Mouse (Mus musculus) induced T-regulatory cell, adult 2 months (primary cell): Measurements from ENCODE around the gene Wbp1l.

Source experiments
- DNase-seq: peaks from one replicate; pipeline ENCODE4 v3.0.0-alpha.2; 2012; ENCODE audit warnings: low read depth

Gene Wbp1l

DNA sequence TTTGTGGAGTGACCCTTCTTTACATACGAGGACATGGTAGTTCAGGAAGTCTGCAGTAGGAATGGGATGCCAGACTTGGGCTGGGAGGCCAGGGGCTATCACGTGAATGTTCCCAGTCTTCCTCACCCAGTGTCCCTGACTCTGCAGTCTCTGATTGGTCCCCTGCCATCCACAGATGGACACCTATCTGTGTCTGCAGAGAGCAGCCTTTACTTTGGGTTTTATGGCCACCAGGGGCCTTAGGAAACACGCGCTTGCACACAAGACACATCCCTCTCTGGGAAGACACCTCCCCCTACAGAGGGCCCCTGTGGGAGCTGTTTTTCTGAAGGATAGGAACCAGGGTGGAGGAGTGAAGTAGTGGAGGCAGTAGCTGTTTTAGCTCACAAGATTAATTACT lies 62.6 kb downstream of the Wbp1l start:
- DNase-seq = no peak

DNA sequence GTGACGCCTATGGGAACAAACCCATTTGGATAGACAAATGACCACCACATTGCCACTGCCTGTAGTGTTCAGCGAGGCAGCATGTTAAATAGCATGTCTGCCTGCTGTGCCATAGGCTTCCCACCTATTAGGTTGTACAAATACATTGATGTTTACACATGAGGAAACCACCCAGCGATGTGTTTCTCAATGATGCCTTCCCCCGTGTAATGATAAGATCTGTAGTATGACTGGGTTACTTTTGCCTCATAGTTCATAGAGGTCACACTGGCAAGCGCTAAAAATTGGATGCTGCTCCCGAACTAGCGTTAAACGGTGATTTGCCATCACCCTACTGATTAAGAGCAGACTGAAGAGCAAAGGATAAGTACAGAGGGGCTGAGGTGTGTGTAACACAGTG lies 63.3 kb downstream of the Wbp1l start:
- DNase-seq = no peak

DNA sequence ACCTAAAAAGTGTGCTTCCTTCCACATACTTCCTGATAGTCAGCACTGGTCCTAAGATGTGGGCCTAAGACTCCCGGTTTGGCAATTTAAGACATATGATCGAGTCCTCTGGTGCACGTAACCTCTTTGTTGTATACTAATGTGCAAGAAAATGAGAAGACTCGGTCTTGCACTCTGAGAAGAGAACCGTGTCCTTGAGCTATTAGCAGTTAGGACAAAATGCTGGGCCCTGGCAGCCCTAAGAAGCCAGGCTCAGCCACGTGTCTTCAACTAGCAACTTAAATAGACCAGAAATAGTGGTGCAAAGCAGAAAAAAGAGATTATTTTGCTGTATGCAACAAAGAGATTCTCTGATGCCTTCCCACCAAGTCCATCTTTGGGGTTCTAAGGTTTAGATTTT lies 63.9 kb downstream of the Wbp1l start:
- no peak for DNase-seq

DNA sequence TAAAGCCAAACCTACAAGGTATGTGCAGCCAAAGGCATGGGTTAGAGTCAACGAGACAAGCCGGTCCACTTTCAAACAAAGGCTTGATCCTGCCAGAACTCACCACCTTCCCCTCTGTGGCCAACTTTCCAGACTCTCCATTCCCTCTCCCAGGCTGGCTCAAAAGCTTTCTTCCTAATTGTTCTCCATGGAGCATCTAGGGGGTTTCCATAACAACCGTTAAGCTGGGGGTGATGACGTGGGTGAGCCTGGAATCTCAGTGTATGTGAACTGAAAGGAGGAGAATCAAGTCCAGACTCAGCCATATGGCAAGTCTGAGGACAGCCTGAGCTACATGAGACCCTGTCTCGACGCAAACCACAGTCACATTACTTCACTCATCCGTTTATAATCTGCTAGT lies 66.6 kb downstream of the Wbp1l start:
- no peak for DNase-seq

DNA sequence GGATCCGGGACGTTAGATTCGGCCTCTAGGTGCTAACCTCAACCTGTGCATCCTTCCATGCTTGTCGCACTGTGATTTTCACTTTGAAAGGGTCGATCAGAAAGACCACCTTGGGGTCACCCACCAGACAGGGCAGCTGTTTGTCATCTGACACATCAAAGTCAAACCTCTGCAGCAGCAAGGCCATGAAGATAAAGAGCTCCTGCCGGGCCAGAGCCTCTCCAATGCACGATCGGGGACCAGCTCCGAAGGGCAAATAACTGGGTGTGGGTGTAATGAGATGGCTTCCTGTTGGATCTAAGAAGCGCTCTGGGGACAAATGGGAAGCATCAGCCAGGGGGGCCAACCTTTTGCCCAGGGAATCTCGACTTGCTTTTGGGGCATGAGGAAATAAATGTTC lies 68.4 kb downstream of the Wbp1l start:
- DNase-seq = no peak

DNA sequence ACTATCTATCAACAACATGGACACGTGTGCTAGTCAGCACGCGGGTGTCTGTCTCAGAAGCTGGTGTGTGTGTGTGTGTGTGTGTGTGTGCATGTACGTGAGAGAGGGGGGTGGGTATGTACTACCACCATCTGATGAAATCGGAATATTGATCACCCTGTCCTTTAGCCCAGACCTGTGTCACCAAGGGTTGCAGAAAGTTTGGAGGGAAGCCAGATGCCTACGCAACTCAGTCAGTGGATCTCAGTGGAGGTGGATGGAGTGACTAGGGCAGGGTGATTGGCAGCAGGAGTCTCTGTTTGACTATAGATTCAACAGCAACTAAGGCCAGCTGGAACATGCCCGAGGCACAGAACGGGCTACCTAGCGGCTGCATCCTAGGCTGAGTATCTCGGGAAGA lies 69.4 kb downstream of the Wbp1l start:
- DNase-seq = no peak

DNA sequence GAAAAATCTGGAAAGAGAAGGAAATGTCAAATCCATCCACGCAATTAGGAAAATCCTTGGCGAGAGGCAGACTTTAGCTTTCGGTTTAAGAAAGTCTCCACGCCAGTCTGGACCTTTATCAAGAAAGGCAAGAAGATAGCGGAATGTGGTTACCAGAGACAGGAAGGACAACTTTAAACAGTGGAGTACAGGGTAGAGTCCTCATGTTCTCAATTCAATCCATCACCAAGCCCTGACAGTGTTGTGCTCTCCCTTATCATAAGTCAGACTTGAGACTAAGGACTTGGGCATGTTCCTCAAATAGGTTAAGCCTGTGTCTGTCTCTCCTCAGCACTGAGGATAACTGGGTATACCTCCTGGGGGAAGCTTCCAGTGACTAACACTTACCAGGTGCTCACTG lies 70.9 kb downstream of the Wbp1l start:
- no peak for DNase-seq

DNA sequence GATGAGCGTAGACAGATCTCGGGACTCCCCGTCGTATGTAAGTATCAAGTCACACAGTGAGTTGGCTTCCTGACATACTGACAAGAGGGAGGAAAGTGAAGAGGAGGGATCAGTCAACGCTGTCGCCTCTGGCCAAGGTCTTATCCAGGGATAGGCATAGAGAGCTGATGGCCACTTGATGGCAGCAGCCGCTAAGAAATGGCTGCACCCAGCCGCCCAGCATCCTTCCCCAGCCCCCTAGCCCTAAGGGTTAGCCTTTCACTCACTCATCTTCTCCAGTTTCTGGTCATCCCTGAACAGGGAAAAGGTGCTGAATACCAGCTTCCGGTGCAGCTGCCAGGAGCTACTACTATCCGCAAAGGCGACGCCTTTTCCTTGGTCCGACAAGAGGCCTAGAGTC lies 71.8 kb downstream of the Wbp1l start:
- peak; percentile 55 for DNase-seq

DNA sequence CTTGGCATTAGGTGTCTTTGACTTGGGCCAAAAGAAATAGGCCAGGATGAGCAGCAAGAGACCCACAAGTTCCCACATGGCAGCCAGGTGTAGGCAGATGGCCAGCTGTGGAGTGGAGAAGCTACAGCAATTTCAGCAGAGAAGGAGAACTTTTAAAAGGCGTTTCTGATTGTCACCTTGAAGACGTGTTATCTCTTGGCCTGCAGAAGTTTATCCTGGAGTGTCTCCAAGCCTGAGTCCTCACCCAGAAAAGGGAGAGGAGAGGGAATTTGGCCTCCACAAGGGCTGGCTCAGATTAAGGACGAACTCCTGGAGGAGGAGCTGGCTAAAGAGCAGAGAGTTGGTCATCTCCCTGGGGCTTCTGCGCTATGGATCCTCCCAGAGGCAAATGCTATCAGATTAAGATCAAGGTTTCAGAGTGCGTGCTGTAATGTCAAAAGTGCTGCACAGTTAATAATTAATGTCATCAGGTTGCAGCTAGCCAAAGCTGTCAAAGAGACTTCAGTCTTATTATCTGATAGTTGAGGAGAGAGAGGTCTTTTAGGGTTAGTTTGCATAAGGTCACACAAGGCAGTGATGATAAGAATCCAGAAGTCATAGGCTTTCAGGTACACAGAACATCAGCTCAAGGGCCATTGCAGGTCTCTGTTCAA lies 74.0 kb downstream of the Wbp1l start, which contains the start of gene Cyp17a1:
TSS of gene Cyp17a1 (minus strand) at position 407 of the 653 bp plus-strand sequence.
- no peak for DNase-seq

DNA sequence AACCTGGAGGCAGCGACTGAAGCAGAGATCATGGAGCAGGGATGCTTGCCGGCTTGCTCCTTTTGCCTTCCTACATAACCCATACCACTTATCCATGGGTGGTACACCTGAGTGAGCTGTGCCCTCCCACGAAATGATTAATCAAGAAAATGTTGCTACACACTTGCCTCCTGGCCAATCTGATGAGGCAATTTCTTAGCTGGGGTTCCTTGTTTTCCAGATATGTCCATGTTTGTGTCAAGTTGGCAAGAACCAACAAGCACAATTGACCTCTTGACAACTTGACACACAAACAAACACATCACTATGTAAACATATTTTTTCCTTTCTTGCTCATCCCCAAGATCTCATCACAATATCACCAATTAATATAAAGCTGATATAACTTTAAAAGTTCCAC lies 76.8 kb downstream of the Wbp1l start:
- DNase-seq = no peak

DNA sequence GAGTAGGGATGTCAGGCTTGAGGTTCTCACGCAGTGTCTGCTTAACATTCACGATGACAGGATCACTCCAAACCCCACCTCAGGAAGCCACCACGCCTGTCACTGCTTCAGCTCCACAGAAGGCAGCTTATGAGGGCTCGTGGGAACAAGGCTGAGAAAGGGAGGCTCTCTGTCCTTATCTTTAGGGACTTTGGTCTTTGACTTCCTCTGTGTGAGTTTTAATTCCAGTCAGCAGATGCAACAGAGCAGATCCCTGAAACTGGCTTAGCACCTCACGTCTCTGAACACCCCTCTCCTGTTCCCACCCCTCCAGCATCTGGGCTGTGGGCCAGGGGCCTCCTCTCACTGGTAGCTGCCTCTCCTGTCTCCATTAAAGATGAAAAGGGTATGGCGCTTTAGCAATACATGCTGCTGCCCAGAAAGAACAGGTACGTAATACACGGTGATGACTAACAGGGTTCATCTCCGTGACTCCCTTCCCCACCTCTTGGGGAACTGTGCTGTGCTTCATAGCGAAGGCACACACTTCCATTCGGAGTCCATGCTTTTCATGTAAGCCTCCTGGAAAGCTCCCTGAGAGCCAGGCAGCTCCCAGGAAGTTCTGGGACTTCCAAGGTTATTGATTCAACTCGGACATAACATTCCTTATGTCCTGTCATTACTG lies 81.0 kb downstream of the Wbp1l start:
- no peak for DNase-seq

DNA sequence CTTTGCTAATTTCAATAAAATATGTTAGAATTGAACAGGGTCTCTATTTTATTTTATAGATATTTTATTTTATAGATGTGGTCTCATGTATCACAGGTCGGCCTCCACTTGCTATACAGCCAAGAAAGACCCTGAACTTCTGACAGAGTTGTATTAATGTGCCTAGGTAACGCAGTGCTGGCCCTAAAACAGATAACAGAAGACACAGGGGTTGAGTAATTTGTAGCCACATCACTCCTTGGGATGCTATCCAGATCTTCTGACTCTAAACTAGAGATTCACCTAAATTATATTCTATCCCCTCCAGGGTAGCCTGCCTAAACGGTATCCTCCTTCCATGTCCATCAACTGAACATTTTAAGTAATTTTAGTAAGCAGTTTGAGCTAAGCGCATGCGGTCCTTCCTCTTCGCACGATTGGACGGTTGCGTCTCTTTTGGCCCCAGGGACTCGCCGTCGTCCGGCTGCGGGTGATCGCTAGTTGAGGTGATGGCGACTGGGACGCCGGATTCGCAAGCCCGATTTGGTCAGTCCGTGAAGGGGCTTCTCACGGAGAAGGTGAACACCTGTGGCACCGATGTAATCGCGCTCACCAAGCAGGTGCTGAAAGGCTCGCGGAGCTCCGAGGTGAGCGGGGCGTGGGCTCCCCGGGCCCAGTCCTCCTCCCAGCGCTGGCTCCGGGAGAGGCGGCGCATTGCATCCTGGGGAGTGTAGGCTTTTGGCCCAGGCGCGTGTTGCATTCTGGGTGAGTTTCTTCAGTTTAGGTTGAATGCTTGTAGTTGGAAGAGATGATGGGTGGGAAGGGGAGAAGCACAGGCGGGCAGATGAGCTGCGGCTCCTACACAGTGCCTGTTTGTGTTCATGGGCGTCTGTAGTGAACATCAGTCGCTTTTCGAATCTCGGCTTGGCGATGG lies 90.8 kb downstream of the Wbp1l start, which contains the start of gene Borcs7:
TSS of gene Borcs7 (plus strand) at position 447 of the 913 bp plus-strand sequence.
- peak; percentile 87 for DNase-seq

DNA sequence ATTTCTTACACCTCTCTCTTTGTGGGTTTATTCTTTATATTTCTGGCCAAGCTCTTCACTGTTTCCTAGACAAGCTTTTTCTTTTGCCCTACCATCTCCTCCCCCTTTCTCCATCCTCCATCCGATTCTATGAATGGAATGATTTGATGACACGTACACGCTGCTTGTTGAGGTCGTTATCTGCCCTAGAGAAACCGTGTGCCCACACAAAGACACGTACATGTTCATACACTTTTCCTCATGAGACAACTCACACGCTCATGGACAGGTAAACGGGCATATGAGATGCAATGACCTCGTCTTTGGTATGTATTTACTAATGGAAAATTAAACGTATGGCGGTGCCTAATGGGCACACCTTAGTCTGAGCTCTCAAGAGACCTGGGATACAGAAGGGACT lies 91.5 kb downstream of the Wbp1l start:
- no peak for DNase-seq

DNA sequence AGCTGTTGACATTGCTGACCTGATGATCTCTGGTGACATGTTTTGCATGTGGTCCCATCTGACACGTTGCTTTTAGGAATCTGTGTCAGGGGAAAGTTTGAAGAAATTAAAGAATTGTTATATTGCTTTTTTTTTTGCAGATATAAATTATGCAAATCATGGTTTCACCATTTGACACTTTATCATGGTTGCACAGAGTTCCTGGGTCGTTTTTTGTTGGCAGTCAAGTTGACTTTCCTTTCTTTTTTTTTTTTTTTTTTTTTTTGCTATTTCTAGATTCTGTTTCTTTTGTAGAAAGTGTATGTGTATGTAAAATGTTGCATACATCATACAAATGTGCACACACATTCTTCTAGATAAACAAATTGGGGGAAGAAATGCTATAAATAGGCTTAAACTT lies 92.2 kb downstream of the Wbp1l start:
- DNase-seq = no peak

DNA sequence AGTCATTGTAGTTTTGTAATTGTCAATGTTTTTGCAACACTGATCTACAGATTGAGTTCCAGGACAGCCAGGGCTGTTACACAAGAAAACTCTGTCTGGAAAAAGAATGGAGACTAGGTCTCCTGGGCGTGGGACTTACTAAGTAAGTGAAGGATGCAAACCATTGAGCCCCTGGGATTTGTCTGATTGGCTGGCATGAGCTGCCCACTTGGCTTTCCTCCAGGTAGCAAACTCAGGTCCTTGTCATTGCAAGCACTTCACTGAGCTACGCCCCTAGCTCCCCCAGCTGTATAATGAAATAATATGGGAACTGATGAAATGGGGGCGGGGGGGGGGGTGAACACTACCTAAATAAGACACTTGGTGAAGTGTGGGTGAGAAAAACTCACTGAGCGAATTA lies 94.3 kb downstream of the Wbp1l start:
- no peak for DNase-seq

DNA sequence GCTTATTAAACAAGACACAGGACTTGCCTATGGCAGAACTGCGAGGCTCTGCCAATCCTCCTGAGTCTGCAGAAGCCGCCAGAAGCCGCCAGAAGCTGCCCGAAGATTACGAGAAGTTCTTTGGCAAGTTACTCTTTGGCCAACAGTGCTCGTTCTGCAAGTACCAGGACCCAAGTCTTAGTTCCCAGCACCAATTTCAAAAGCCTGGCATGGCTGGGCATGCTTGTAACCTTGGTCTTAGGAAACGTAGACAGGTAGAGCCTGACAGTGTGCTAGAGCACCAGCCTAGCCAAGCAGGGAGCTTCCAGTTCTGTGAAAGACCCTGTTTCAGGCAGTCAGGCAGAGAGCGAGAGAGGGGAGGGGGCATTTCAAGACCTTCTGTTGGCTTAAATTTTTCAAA lies 97.6 kb downstream of the Wbp1l start:
- no peak for DNase-seq

DNA sequence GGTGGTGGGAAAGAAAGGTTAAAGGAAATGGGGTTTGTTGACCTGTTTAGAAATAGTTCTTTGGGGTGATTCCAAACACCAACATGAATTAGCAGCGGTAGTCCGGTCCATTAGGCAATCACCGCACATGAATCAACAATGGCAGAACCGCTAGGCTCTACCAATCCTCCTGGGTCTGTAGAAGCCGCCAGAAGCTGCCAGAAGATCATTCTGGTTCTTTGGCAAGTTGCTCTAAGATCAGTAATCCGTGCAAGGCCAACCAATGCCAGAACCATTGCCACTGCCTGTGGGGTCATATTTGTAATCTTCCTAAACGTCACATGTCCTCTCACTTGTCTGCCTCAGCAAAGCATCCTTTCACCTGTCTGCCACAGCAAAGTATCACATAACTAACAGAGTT lies 98.1 kb downstream of the Wbp1l start:
- no peak for DNase-seq

DNA sequence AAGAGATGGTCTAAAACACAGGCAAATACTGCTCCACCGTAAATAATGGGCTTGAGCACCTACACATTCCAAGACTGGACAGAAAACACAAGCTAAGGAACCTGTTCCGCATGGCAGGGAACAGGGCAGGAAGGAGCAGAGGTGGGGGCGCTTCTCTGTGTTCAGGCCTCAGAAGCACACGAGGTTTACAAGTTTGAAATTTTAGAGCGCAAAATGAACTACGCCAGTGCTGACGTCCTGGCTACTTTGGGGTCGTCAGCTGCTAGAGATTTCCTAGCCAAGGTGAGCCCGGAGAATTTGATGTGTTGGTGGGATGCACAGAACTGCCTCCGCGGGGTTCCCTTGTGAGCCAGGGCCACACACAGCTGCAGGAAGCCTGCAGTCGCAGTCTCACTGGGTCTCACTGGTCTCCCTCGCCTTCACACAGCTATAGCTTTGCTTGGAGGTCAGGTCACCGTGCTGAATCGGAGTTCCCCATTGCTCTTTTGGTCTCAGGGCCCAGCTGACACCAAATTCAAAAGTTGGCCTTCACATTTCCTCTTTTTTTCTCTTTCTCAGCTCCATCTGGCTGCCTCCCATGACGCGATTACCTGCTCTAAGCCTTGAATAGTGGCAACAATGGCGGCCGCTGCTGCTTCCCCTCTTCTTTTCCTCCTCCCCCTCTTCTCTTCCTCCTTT lies 99.1 kb downstream of the Wbp1l start:
- no peak for DNase-seq

DNA sequence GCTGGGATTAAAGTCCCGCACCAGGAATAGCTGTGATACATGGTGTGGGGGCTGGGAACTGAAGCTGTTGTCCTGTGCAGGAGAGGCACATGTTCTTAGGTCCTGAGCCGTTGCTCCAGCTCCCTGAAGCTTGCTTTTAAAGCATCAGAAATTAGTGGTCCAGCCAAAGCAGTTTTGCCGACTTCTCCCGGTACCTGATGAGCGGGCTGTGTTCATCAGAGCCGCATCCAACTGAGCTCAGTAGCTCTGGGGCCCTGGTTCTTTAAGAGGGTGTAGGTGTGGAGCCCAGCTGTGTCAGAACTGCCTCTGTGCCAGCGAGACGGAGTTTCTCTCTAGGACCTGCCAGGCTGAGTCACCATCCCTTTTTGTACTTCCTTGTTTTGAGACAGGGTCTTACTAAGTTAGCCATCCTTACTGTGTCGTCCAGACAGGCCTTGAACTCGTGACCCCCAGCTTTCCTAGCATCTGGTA lies 100.2 kb downstream of the Wbp1l start:
- DNase-seq = no peak

DNA sequence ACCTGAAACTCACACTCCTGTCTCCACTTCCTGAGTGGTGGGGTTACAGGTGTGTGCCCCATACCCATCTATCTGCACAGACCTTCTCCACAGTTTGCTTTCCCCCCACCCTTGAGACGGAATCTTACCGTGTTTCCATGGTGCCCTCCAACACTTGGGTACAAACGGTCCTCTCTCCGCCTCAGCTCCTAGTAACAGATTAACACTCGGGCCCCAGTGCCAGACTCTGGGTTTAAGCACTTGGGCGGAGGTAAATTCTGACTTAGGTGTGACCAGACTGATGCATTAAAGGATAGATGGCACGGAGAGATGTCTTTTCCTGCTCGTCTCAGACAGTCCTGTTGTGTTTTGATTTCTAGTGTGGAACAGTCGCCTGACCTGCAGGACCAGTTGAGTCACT lies 102.3 kb downstream of the Wbp1l start:
- DNase-seq = no peak

DNA sequence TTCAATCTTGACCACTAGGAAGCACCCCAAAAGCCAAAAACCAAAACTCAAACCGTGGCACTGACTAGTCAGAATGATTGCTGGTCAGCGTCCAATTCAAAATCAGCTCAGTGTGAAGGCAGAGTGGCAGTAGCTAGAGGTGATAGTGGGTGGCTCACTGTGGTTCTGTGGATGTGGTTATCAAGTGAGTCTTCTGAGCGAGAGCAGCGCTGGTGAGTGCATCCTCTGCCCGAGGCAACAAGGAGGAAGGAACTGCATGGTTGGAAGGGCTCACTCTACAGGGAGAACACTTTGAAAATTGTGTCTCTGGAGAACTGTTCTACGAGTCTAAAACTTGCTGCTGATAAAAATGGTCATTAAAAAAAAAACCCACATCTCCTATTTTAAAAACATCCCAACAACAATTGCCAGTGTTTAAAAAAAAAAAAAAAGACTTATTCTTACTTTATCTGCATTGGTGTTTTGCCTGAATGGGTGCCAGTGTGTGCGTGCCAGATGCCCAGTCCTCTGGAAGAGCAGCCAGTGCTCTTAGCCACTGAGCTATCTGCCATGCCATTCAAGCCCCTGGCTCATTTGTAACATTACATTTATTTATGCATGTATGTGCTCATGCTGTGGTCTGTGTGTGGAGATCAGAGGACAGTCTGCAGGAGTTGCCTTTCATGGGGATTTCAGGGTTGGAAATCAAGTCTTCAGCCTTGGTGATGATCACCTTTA lies 107.1 kb downstream of the Wbp1l start:
- DNase-seq = peak; percentile 46
